Mouse (Mus musculus) forebrain, embryonic 16.5 days (tissue): ENCODE measurements at regions not wholly inside any gene's neighbourhood (a gene's known extent, or its start where the extent isn't known, plus 50 kb on each side); places are given as distances from the start of the nearest gene placed in this dataset.

Source experiments
- ATAC-seq: fragments of 200-750 bp; cut with Nextera tagmentation; 2 replicates; pipeline ENCODE4 v1.8.0; 2017; ENCODE audit warnings: mild to moderate bottlenecking, moderate library complexity
- H3K27ac ChIP-seq: fragments of 300-500 bp; sonication (generic); 2 replicates; pipeline ENCODE4 v1.5.1; 2014; ENCODE audit warnings: low read length, control low read depth
- H3K27me3 ChIP-seq: fragments of 300-500 bp; sonication (generic); replicated peaks from 2 replicates; pipeline ENCODE4 v1.6.1; 2014; ENCODE audit warnings: low read length; ENCODE audit not compliant: control insufficient read depth, insufficient read depth
- H3K36me3 ChIP-seq: fragments of 300-500 bp; sonication (generic); 2 replicates; pipeline ENCODE4 v1.6.1; 2014; ENCODE audit not compliant: control insufficient read depth, insufficient read depth
- H3K4me1 ChIP-seq: fragments of 300-500 bp; sonication (generic); replicated peaks from 2 replicates; pipeline ENCODE4 v1.6.1; 2014; ENCODE audit warnings: low read length; ENCODE audit not compliant: control insufficient read depth, insufficient read depth
- H3K4me2 ChIP-seq: fragments of 300-500 bp; sonication (generic); 2 replicates; pipeline ENCODE4 v1.6.1; 2014; ENCODE audit warnings: mild to moderate bottlenecking, low read length, control low read depth
- H3K4me3 ChIP-seq: fragments of 300-500 bp; sonication (generic); replicated peaks from 2 replicates; pipeline ENCODE4 v1.5.1; 2014; ENCODE audit warnings: mild to moderate bottlenecking, low read length, control low read depth
- H3K9ac ChIP-seq: fragments of 300-500 bp; sonication (generic); replicated peaks from 2 replicates; pipeline ENCODE4 v1.6.1; 2014; ENCODE audit warnings: low read depth, low read length, control low read depth
- H3K9me3 ChIP-seq: fragments of 300-500 bp; sonication (generic); 2 replicates; pipeline ENCODE4 v1.6.1; 2016; ENCODE audit warnings: low read length; ENCODE audit not compliant: control insufficient read depth
- WGBS: fragments of 180-500 bp; shearing (Covaris S2); extraction: QIAGEN DNeasy Blood & Tissue Kit; methylation state at CpG from one replicate; pipeline ENCODE4 v1.1.7; 2014; 5-methylcytosine and 5-hydroxymethylcytosine counted together

DNA sequence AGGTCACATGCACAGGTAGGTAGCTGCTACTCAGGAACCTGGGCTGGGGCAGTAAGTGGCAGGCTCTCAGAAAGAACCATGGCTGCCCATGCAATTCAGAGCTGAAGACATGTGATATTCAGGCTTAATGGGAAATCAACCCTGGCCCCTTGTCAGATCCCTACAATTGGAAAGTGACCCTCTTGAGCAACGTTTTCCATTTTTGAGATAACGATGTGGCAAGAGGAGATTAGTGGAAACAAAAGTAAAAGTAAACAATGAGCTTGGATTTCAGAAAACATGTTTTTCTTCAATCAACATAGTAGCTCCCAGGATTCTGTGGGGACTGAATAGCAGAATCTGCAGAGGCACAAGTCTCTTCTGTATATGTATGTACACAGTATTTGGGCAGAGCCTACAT, 598.8 kb downstream of the Rnf144a start:
- Histone ChIP-seq H3K36me3 (no peaks in the 10 kb centered on the region), H3K4me3 (no peak overlapping the region), H3K4me2 (no peak overlapping the region), H3K27me3 (no peaks in the 10 kb centered on the region), H3K9ac (no peak overlapping the region), H3K27ac (no peak overlapping the region), H3K9me3 (no peaks in the 10 kb centered on the region), H3K4me1 (no peaks in the 10 kb centered on the region)
- ATAC-seq: no peak
- WGBS: 19% methylated on average over 2 of the region's 2 CpGs

- Histone ChIP-seq H3K9me3 (no peaks in the 10 kb centered on the region), H3K4me2 (no peak overlapping the region), H3K4me3 (no peak overlapping the region), H3K4me1 (no peaks in the 10 kb centered on the region), H3K27ac (no peak overlapping the region), H3K9ac (no peak overlapping the region), H3K36me3 (no peaks in the 10 kb centered on the region), H3K27me3 (no peaks in the 10 kb centered on the region)
- 90% methylated on average over 2 of the region's 2 CpGs for WGBS
- no peak for ATAC-seq
Observed at GRCm38 (mm10) chr12:25795092-25795491, 620.0 kb downstream of the Rnf144a start.

DNA sequence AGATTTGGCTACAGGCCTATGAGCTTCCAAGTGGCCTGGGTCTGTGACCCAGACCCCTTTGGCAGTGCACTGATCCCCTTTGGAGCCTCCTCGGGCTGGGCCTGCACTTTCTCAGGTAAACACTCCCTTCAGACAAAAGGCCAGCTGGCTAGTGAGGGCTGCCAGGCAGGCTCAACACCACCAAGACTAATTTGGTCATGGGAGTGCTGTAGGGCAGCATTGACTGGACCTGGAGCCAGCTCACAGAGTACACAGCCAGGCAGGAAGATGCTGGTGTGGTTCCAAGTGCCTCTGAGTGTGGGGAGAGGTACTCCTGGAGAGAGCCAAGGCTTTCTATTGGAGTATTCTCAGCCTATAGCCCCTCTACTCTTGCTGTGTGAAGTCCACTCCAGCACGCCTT, 620.5 kb downstream of the Rnf144a start:
- 52% methylated on average over 2 of the region's 2 CpGs for WGBS
- ATAC-seq: no peak
- Histone ChIP-seq H3K27me3 (no peaks in the 10 kb centered on the region), H3K27ac (no peak overlapping the region), H3K9ac (no peak overlapping the region), H3K4me3 (no peak overlapping the region), H3K4me2 (no peak overlapping the region), H3K9me3 (no peaks in the 10 kb centered on the region), H3K36me3 (no peaks in the 10 kb centered on the region), H3K4me1 (no peaks in the 10 kb centered on the region)

DNA sequence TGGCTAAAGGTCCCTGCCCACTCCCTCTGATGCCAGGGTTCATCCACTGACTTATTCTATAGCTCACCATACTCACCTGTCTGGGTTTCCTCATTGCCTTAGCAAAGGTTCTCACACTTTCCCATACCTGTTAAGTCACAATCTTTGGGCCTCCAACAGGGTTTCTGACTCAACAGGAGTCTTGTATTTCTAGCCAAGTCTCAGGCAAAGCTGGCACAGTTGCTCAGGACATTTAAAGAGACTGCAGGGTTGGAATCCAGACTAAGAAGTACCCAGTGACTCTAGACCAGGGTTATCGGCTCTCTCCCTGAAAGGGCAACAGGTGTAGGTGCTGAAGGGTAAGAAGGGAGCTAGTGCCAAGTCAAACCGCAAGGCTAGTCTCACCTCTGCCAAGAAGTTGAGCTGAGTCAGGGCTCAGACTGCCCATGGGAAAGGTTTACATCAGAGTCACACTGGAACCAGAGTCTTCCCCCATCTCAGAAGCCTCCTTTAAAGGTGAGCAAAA, 622.4 kb downstream of the Rnf144a start:
- no peak overlapping the region for H3K4me3 ChIP-seq
- ATAC-seq: no peak
- WGBS: 95% methylated on average over 2 of the region's 2 CpGs
- H3K4me2 ChIP-seq: no peak overlapping the region
- no peaks in the 10 kb centered on the region for H3K36me3 ChIP-seq
- H3K27me3 ChIP-seq: no peaks in the 10 kb centered on the region
- no peak overlapping the region for H3K9ac ChIP-seq
- no peak overlapping the region for H3K27ac ChIP-seq
- no peaks in the 10 kb centered on the region for H3K4me1 ChIP-seq
- no peaks in the 10 kb centered on the region for H3K9me3 ChIP-seq

GRCm38 (mm10) chr12:25790956-25791355, 624.1 kb downstream of the Rnf144a start:
- no peaks in the 10 kb centered on the region for H3K9me3 ChIP-seq
- H3K4me3 ChIP-seq: no peak overlapping the region
- H3K27ac ChIP-seq: no peak overlapping the region
- 84% methylated on average over 4 of the region's 4 CpGs for WGBS
- no peaks in the 10 kb centered on the region for H3K27me3 ChIP-seq
- no peak overlapping the region for H3K9ac ChIP-seq
- no peaks in the 10 kb centered on the region for H3K4me1 ChIP-seq
- H3K36me3 ChIP-seq: no peaks in the 10 kb centered on the region
- no peak overlapping the region for H3K4me2 ChIP-seq
- ATAC-seq: 0 out of 2 replicates have a peak, but pooled peaks have one; percentile 23

- H3K9ac ChIP-seq: no peak overlapping the region
- no peaks in the 10 kb centered on the region for H3K9me3 ChIP-seq
- no peak overlapping the region for H3K27ac ChIP-seq
- no peak overlapping the region for H3K4me2 ChIP-seq
- ATAC-seq: no peak
- WGBS: 79% methylated on average over 18 of the region's 18 CpGs
- H3K36me3 ChIP-seq: no peaks in the 10 kb centered on the region
- no peaks in the 10 kb centered on the region for H3K27me3 ChIP-seq
- no peak overlapping the region for H3K4me3 ChIP-seq
- no peaks in the 10 kb centered on the region for H3K4me1 ChIP-seq
Observed at GRCm38 (mm10) chr12:25785646-25786606, 629.1 kb downstream of the Rnf144a start.

- Histone ChIP-seq H3K9me3 (no peaks in the 10 kb centered on the region), H3K4me1 (no peaks in the 10 kb centered on the region), H3K4me3 (no peak overlapping the region), H3K9ac (no peak overlapping the region), H3K27ac (no peak overlapping the region), H3K4me2 (no peak overlapping the region), H3K36me3 (no peaks in the 10 kb centered on the region), H3K27me3 (no peaks in the 10 kb centered on the region)
- WGBS: 93% methylated on average over 3 of the region's 3 CpGs
- ATAC-seq: no peak
Observed at GRCm38 (mm10) chr12:25784401-25784800, 630.7 kb downstream of the Rnf144a start.

DNA sequence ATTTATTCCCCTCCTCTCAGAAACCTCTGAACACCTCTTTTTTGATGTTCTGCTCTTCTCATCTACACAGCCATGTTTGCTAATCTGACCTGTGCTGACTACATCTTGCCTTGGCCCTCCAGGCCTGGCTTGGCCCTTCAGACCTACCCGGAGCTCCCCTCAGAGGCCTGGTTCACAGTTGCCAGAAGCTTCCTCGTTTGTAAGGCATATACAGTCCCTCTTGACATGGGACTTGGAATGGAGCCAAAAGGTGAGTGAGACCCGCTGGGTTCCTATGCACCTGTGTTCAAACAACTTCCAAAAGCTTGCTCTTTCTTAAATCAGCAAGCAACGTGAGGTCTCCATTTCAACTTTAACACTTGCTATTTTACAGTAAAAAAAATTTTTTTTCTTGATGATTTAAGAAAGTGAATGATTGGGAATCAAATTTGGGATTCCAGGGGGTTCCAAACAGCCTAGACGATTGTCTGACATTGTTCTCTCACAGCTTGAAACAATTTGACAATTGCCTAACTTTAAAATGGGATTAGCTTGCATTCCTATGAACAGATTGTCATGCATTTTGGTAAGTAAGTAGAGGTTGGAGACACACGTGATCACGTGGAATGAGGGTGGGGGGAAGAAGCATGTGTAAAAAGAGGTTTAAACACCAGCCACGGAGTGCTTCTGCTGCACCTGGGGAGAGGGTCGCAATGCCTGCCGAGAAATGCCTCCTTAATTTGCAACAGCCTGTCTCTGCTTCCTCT, 631.9 kb downstream of the Rnf144a start:
- H3K27me3 ChIP-seq: no peaks in the 10 kb centered on the region
- 33% methylated on average over 10 of the region's 10 CpGs for whole genome bisulfite sequencing
- H3K9me3 ChIP-seq: no peaks in the 10 kb centered on the region
- no peak overlapping the region for H3K4me2 ChIP-seq
- no peak overlapping the region for H3K9ac ChIP-seq
- H3K4me3 ChIP-seq: no peak overlapping the region
- H3K36me3 ChIP-seq: no peaks in the 10 kb centered on the region
- no peak for ATAC-seq
- no peaks in the 10 kb centered on the region for H3K4me1 ChIP-seq
- no peak overlapping the region for H3K27ac ChIP-seq

DNA sequence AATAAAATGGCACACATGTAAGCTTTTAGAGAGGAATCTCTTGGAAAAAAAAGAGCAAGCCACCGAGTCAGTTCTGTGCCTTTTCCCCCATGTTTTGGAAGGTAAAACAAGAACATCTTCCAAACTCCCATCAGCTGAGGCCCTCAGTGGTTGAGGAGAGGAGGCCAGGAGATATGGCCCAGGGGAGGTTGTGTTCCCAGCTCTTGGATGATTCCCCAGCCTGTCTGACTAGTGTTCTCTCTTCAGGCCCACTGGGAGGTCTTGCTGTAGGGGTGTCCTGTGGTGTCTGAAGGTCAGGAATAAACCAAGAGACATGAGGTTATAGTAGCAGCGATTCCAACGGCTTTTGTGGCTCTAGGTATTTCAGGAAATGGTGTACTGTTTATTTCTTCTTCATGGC, 643.2 kb downstream of the Rnf144a start:
- 95% methylated on average over 3 of the region's 3 CpGs for WGBS
- Histone ChIP-seq H3K4me3 (no peak overlapping the region), H3K9ac (no peak overlapping the region), H3K36me3 (no peaks in the 10 kb centered on the region), H3K4me1 (no peaks in the 10 kb centered on the region), H3K9me3 (no peaks in the 10 kb centered on the region), H3K27me3 (no peaks in the 10 kb centered on the region), H3K4me2 (no peak overlapping the region), H3K27ac (no peak overlapping the region)
- ATAC-seq: no peak
